Comparison of ENCODE assay signal across 13 mouse cellular contexts in genomic region chr12:112664124-112664523, GRCm38 (mm10). TPM values are rescaled to one million over a fixed set of nuclear protein-coding genes. Genes with fewer than 3 reads are reported as not detected.
DNase-seq lines count a peak whose midpoint lies in the region; ATAC-seq and TF ChIP-seq lines count a peak whose summit lies in the region.
"Had no signal": no experiment of that assay in that cellular context is flagged by ENCODE, and none has a peak within 500 bp of the region (broad histone marks: within the 10 kb centered on the region; RNA-seq: fewer than 3 reads in every experiment).

No protein-coding gene starts in this region.

- H3K36me3 ChIP-seq in forebrain, embryonic 12.5 days (replicated peaks), result peaks cover 91% of the 10 kb centered on the region
- H3K36me3 ChIP-seq in hindbrain, postnatal 0 days (ENCODE audit: insufficient read depth, low read length), result peaks cover 31% of the 10 kb centered on the region
- H3K36me3 ChIP-seq in neural tube, embryonic 14.5 days (ENCODE audit: control insufficient read depth, insufficient read depth, low read length), result peaks cover 39% of the 10 kb centered on the region

- peak; percentile 33 for ATAC-seq in forebrain, embryonic 12.5 days (ENCODE audit: low FRiP score)
- peak; percentile 70 for ATAC-seq in hindbrain, postnatal 0 days
- peak; percentile 28 for ATAC-seq in neural tube, embryonic 14.5 days (ENCODE audit: low read depth)
- ATAC-seq in CD4-positive, CD25-positive, alpha-beta regulatory T cell, adult 4 months, result no peak

- TF ChIP-seq CTCF in hindbrain, postnatal 0 days (IDR thresholded peaks at IDR 0.05; ENCODE audit: low read depth), result no peak; the same call in 1 of the 2 replicates

- H3K9ac ChIP-seq in forebrain, embryonic 12.5 days, result peak overlapping the region; percentile 42
- 0 out of 2 replicates have a peak overlapping the region, but pooled peaks have one; percentile 13 for H3K9ac ChIP-seq in hindbrain, postnatal 0 days (replicated peaks; ENCODE audit: low read length)
- peak overlapping the region; percentile 28; the same call in 1 of the 2 replicates for H3K9ac ChIP-seq in neural tube, embryonic 14.5 days (replicated peaks; ENCODE audit: low read depth, low read length)

- intact Hi-C loops in left cerebral cortex, postnatal 4 days (cut with DNase I), result loop anchor here (5.0 kb wide), 1 partner anchor 43 kb away; no protein-coding TSS in a partner anchor
- intact Hi-C loops in left cerebral cortex, postnatal 14 days (cut with DNase I), result no loop called here

- no peak overlapping the region for H3K4me3 ChIP-seq in forebrain, embryonic 12.5 days (replicated peaks)
- no peak overlapping the region for H3K4me3 ChIP-seq in hindbrain, postnatal 0 days (ENCODE audit: low read length)
- no peak overlapping the region for H3K4me3 ChIP-seq in neural tube, embryonic 14.5 days (ENCODE audit: low read depth, low read length)

- no peaks in the 10 kb centered on the region for H3K27me3 ChIP-seq in forebrain, embryonic 12.5 days
- H3K27me3 ChIP-seq in hindbrain, postnatal 0 days (ENCODE audit: insufficient read depth, low read length), result no peaks in the 10 kb centered on the region
- H3K27me3 ChIP-seq in neural tube, embryonic 14.5 days (ENCODE audit: control insufficient read depth, insufficient read depth, low read length), result no peaks in the 10 kb centered on the region

- 15% methylated on average over 2 of the region's 2 CpGs for WGBS in forebrain, embryonic 12.5 days
- WGBS in hindbrain, postnatal 0 days, result 8% methylated on average over 2 of the region's 2 CpGs
- whole genome bisulfite sequencing in neural tube, embryonic 14.5 days, result 17% methylated on average over 2 of the region's 2 CpGs

- H3K27ac ChIP-seq in forebrain, embryonic 12.5 days, result peak overlapping the region; percentile 92
- peak overlapping the region; percentile 82 for H3K27ac ChIP-seq in hindbrain, postnatal 0 days
- peak overlapping the region; percentile 88 for H3K27ac ChIP-seq in neural tube, embryonic 14.5 days (ENCODE audit: low read depth, low read length)
- H3K27ac ChIP-seq: macrophage had no signal

- no peaks in the 10 kb centered on the region for H3K9me3 ChIP-seq in forebrain, embryonic 12.5 days
- H3K9me3 ChIP-seq in hindbrain, postnatal 0 days (ENCODE audit: low read length), result no peaks in the 10 kb centered on the region
- no peaks in the 10 kb centered on the region for H3K9me3 ChIP-seq in neural tube, embryonic 14.5 days (ENCODE audit: control insufficient read depth, low read length)

- H3K4me2 ChIP-seq in forebrain, embryonic 12.5 days, result peak overlapping the region; percentile 33
- H3K4me2 ChIP-seq in hindbrain, postnatal 0 days (ENCODE audit: low read depth, low read length), result peak overlapping the region; percentile 24; the same call in 1 of the 2 replicates
- H3K4me2 ChIP-seq in neural tube, embryonic 14.5 days (ENCODE audit: low read depth, low read length), result peak overlapping the region; percentile 24

- DNase-seq in left cerebral cortex, postnatal 4 days, result peak; percentile 54
- no peak for DNase-seq in left cerebral cortex, postnatal 14 days (ENCODE audit: low spot score in 2 of 2)
- peak; percentile 74 for DNase-seq in hindbrain, postnatal 0 days (ENCODE audit: low spot score)
- no peak for DNase-seq in gastrocnemius, postnatal 4 days (ENCODE audit: low spot score in 2 of 2)
- DNase-seq in frontal cortex, adult 2 months (ENCODE audit: extremely low spot score in 1 of 2, low spot score in 1 of 2), result no peak
- DNase-seq: cerebellum, adult 9-10 months; kidney, adult 11 months; right cerebral cortex, adult 18-20 months; thymus, postnatal 36 days had no signal

- H3K4me1 ChIP-seq in forebrain, embryonic 12.5 days, result peaks cover 84% of the 10 kb centered on the region
- peaks cover 46% of the 10 kb centered on the region for H3K4me1 ChIP-seq in hindbrain, postnatal 0 days (ENCODE audit: insufficient read depth, low read length)
- H3K4me1 ChIP-seq in neural tube, embryonic 14.5 days (ENCODE audit: control insufficient read depth, insufficient read depth, low read length), result peaks cover 78% of the 10 kb centered on the region

RNA-seq across cellular contexts. Expression of gene Akt1, which starts 10.6 kb away (rescaled TPM):
- total RNA-seq in left cerebral cortex, postnatal 4 days (2021), result 100 to 1,000 TPM; 279 to 286 TPM
- 100 to 1,000 TPM; 137 to 144 TPM for total RNA-seq in left cerebral cortex, postnatal 14 days (2021)
- 47.0 and 71.6 TPM in 2 replicates for polyA plus RNA-seq in forebrain, embryonic 12.5 days (2016; fragmentation: Nextera tagmentation; extraction: Ambion mirVana)
- total RNA-seq in hindbrain, postnatal 0 days (2014; rRNA removed), result 179 and 197 TPM in 2 replicates
- 90.8 and 97.4 TPM in 2 replicates for polyA plus RNA-seq in hindbrain, postnatal 0 days (2015; fragmentation: Nextera tagmentation; extraction: Ambion mirVana)
- 57.9 and 59.2 TPM in 2 replicates for polyA plus RNA-seq in neural tube, embryonic 14.5 days (2014; fragmentation: Nextera tagmentation; extraction: Ambion mirVana)
- total RNA-seq in gastrocnemius, postnatal 4 days (2021), result 100 to 1,000 TPM; 258 to 259 TPM
- polyA plus RNA-seq in CD4-positive, CD25-positive, alpha-beta regulatory T cell, adult 4 months (2017; shearing (Covaris generic)), result 10 to 100 TPM; 14.6 to 18.4 TPM
- 174 and 175 TPM in 2 replicates for polyA plus RNA-seq in frontal cortex, adult 2 months (2012; rRNA removed)

RNA-seq across cellular contexts. Expression of gene Zbtb42, which starts 14.5 kb away (rescaled TPM):
- total RNA-seq in left cerebral cortex, postnatal 4 days (2021), result 1 to 10 TPM in 1 of 2 experiments, under 1 TPM in 1; 0.62 to 1.9 TPM
- total RNA-seq in left cerebral cortex, postnatal 14 days (2021), result under 1 TPM; 0.25 to 0.68 TPM
- polyA plus RNA-seq in forebrain, embryonic 12.5 days (2016; fragmentation: Nextera tagmentation; extraction: Ambion mirVana), result 4.6 and 5.1 TPM in 2 replicates
- total RNA-seq in hindbrain, postnatal 0 days (2014; rRNA removed), result 3.3 and 12.1 TPM in 2 replicates
- 2.2 and 3.7 TPM in 2 replicates for polyA plus RNA-seq in hindbrain, postnatal 0 days (2015; fragmentation: Nextera tagmentation; extraction: Ambion mirVana)
- polyA plus RNA-seq in neural tube, embryonic 14.5 days (2014; fragmentation: Nextera tagmentation; extraction: Ambion mirVana), result 1.3 and 3.5 TPM in 2 replicates
- 1 to 10 TPM; 2.2 to 3.1 TPM for total RNA-seq in gastrocnemius, postnatal 4 days (2021)
- polyA plus RNA-seq in CD4-positive, CD25-positive, alpha-beta regulatory T cell, adult 4 months (2017; shearing (Covaris generic)), result 1 to 10 TPM; 2.8 to 2.9 TPM
- polyA plus RNA-seq in frontal cortex, adult 2 months (2012; rRNA removed), result 0.90 and 1.4 TPM in 2 replicates

RNA-seq across cellular contexts. Expression of gene Siva1, which starts 19.6 kb away (rescaled TPM):
- 10 to 100 TPM; 25.3 to 25.9 TPM for total RNA-seq in left cerebral cortex, postnatal 4 days (2021)
- 10 to 100 TPM; 14.5 to 16.8 TPM for total RNA-seq in left cerebral cortex, postnatal 14 days (2021)
- polyA plus RNA-seq in forebrain, embryonic 12.5 days (2016; fragmentation: Nextera tagmentation; extraction: Ambion mirVana), result 151 and 173 TPM in 2 replicates
- total RNA-seq in hindbrain, postnatal 0 days (2014; rRNA removed), result 24.1 and 34.8 TPM in 2 replicates
- 59.3 and 62.2 TPM in 2 replicates for polyA plus RNA-seq in hindbrain, postnatal 0 days (2015; fragmentation: Nextera tagmentation; extraction: Ambion mirVana)
- 44.7 and 46.8 TPM in 2 replicates for polyA plus RNA-seq in neural tube, embryonic 14.5 days (2014; fragmentation: Nextera tagmentation; extraction: Ambion mirVana)
- 10 to 100 TPM; 42.9 to 43.8 TPM for total RNA-seq in gastrocnemius, postnatal 4 days (2021)
- 10 to 100 TPM; 30.9 to 37.1 TPM for polyA plus RNA-seq in CD4-positive, CD25-positive, alpha-beta regulatory T cell, adult 4 months (2017; shearing (Covaris generic))
- polyA plus RNA-seq in frontal cortex, adult 2 months (2012; rRNA removed), result 24.4 and 30.2 TPM in 2 replicates

RNA-seq across cellular contexts. Expression of gene Adssl1, which starts 44.3 kb away (rescaled TPM):
- 1 to 10 TPM; 1.5 to 1.7 TPM for total RNA-seq in left cerebral cortex, postnatal 4 days (2021)
- 1 to 10 TPM; 6.5 to 8.4 TPM for total RNA-seq in left cerebral cortex, postnatal 14 days (2021)
- 2.0 and 2.8 TPM in 2 replicates for polyA plus RNA-seq in forebrain, embryonic 12.5 days (2016; fragmentation: Nextera tagmentation; extraction: Ambion mirVana)
- total RNA-seq in hindbrain, postnatal 0 days (2014; rRNA removed), result 2.6 and 7.5 TPM in 2 replicates
- 8.4 and 9.2 TPM in 2 replicates for polyA plus RNA-seq in hindbrain, postnatal 0 days (2015; fragmentation: Nextera tagmentation; extraction: Ambion mirVana)
- 2.7 and 3.4 TPM in 2 replicates for polyA plus RNA-seq in neural tube, embryonic 14.5 days (2014; fragmentation: Nextera tagmentation; extraction: Ambion mirVana)
- total RNA-seq in gastrocnemius, postnatal 4 days (2021), result 100 to 1,000 TPM; 221 to 269 TPM
- 1 to 10 TPM; 2.0 to 2.3 TPM for polyA plus RNA-seq in CD4-positive, CD25-positive, alpha-beta regulatory T cell, adult 4 months (2017; shearing (Covaris generic))
- 32.6 and 33.0 TPM in 2 replicates for polyA plus RNA-seq in frontal cortex, adult 2 months (2012; rRNA removed)

RNA-seq across cellular contexts. Expression of gene Cep170b, which starts 56.1 kb away (rescaled TPM):
- 100 to 1,000 TPM; 183 to 185 TPM for total RNA-seq in left cerebral cortex, postnatal 4 days (2021)
- 100 to 1,000 TPM; 223 to 225 TPM for total RNA-seq in left cerebral cortex, postnatal 14 days (2021)
- polyA plus RNA-seq in forebrain, embryonic 12.5 days (2016; fragmentation: Nextera tagmentation; extraction: Ambion mirVana), result 14.4 and 16.3 TPM in 2 replicates
- total RNA-seq in hindbrain, postnatal 0 days (2014; rRNA removed), result 118 and 123 TPM in 2 replicates
- polyA plus RNA-seq in hindbrain, postnatal 0 days (2015; fragmentation: Nextera tagmentation; extraction: Ambion mirVana), result 34.0 and 39.0 TPM in 2 replicates
- 33.2 and 36.1 TPM in 2 replicates for polyA plus RNA-seq in neural tube, embryonic 14.5 days (2014; fragmentation: Nextera tagmentation; extraction: Ambion mirVana)
- total RNA-seq in gastrocnemius, postnatal 4 days (2021), result 10 to 100 TPM; 10.2 to 11.4 TPM
- 1 to 10 TPM; 2.4 to 4.9 TPM for polyA plus RNA-seq in CD4-positive, CD25-positive, alpha-beta regulatory T cell, adult 4 months (2017; shearing (Covaris generic))
- 107 and 119 TPM in 2 replicates for polyA plus RNA-seq in frontal cortex, adult 2 months (2012; rRNA removed)

Comparison
In these comparisons a context has a peak if more than half of its experiments do, and no peak if none do; other contexts are left out.
1. DNase-seq: peak in left cerebral cortex, postnatal 4 days (single experiment) and hindbrain, postnatal 0 days (single experiment); none in left cerebral cortex, postnatal 14 days (0 of 2), gastrocnemius, postnatal 4 days (0 of 2) and frontal cortex, adult 2 months (0 of 2).
2. Peak in every context shown above with its lines, with median percentiles within 50 percentile points of each other: H3K27ac ChIP-seq, H3K4me2 ChIP-seq and H3K9ac ChIP-seq.